Mouse (Mus musculus) kidney, postnatal 4 days (tissue): Measurements from ENCODE around the gene Wbp1.

Experiments used
- DNase-seq, 2 experiments: peaks; one replicate each; pipeline ENCODE4 v3.0.0; 2021; ENCODE audit warnings: mixed read lengths in 2 of 2

Wbp1 gene

DNA sequence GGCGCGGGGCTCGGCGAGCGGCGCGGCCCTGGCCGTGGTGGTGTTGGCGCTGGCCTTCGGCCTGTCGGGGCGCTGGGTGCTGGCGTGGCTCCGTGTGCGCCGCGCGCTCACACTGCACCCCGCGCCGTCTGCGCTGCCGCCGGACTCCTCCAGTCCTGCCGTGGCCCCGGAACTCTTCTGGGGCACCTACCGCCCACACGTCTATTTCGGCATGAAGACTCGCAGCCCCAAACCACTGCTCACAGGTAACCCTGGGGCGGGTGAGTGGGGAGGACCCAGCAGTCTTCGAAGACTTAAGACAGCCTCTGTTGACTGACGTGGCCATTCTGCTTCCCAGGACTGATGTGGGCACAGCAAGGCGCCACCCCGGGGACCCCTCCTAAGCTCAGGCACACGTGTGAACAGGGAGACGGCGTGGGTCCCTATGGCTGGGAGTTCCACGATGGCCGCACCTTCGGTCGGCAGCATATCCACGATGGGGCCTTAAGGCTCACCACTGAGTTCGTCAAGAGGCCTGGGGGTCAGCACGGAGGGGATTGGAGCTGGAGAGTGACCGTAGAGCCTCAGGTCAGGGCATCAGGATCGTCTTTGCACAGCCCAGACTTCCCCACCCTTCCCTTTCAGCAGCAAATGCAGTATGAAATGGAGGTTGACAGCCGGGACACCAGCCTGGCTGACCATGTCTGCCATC is 5.5 kb downstream of the Wbp1 start:
- no peak for DNase-seq

DNA sequence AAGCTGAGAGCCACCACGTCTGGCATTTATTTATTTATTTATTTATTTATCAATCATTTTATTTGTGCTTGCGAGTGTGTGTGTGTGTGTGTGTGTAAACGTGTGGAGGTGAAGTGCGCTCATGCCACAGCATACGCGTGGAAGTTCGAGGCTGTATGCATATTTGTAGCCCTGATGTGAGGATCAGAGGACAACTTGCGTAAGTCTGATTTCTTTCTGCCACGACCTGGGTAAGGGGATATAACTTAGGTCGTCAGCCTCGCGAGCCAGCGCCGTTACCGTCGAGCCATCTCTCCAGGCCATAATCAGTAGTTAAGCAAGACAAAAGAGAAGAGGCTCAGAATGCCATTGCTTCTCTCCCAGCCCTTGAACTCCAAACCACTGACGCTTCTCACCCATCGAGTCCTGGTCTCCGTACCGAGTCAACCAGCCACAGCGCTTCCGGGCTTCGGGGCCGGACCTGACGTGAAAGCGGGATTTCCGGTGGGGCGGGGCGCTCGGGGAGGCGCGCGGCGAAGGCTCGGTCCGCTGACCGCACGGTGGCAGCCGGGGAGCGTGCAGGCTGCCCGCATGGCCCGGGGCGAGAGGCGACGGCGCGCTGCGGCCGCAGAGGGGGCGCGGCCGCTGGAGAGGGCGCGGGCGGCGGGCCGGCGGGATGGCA is 6.2 kb downstream of the Wbp1 start, which contains the start of gene Mogs:
TSS of gene Mogs (plus strand) at position 486 of the 661 bp plus-strand sequence.
- peak; percentile 96 to 97 for DNase-seq

GRCm38 (mm10) chr6:83111510-83112136 is 9.7 kb downstream of the Wbp1 start:
- DNase-seq, result no peak

DNA sequence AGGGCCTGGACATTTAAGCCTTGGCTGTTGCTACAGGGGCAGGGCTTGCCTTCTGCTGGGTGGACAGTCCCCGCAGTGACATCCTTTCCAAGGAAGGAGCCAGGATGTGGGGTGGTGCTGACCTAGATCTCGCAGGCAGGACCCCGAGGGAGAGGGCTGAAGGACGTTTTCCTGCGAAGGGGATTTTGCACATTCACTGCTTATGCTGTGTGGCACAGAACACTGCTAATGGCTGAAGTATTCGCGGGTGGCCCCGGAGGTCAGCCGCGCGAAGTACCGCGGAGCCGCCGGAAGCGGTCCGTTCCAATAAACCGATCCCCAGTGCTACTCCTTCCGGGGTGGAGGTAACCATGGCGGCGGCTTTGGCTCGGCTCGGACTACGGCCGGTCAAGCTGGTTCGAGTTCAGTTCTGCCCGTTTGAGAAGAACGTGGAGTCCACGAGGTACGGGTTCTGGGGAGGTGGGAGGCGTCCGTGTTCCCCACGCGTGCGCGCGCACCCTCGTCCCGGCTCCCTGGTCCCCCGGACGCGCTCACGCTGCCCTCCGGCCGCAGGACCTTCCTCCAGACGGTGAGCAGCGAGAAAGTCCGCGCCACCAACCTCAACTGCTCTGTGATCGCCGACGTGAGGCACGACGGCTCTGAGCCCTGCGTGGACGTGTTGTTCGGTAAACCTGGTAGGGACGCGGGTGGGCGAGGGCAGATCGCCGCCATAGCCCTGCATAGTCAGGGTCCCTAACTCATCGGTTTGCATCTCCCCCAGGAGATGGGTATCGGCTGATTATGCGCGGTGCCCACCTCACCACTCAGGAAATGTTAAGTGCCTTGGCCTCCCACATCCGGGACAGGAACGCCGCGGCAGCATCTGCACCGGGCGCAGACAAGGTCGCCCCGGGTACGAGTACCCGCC is 12.3 kb downstream of the Wbp1 start, which contains the start of gene Mrpl53:
TSS of gene Mrpl53 (plus strand) at position 279 of the 907 bp plus-strand sequence.
- DNase-seq, result peak; percentile 88 to 91

- peak; percentile 91 to 94 for DNase-seq
These were observed 13.6 kb downstream of the Wbp1 start for GRCm38 (mm10) chr6:83107566-83108400.

DNA sequence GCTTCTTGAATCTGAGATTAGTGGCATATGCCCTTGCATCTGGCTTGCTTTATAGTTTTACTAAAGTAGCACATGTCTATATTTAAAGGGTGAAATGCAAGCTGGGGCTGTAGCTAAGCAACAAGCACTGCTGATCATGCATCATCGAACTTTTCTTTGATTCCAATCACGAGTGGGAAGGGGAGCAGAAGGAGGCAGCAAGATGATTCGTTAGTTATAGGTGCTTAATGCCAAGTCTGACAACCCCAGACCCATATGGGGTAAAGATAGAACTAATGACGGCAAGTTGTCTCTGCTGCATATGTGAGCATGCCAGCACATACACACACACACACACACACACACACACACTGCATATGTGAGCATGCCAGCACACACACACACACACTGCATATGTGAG is 17.2 kb downstream of the Wbp1 start:
- no peak for DNase-seq

DNA sequence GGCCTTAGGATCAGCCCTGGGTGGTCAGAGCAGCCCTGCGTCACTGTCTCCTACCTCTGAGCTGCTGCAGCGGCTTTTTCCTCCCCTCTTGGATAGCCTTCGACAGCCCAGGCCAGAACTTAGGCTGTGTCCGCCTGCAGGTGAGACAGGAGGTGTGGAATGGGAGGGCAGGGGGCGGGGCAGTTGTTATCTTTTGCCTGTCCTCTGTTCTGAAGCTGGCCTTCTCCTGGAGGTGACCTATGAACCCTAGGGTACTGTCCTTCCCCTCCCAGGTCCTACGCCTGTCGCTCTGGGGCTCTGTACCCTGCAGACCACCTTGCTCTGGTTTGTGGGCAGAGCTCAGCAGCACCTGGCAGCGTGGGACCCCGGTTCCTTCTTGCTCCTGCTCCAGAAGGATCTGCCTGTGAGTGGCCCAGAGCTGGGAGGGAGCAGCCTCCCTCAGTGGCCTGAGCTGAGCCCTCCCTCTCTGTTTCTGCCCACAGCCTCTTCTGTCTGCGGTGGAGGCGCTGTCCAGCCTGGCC is 18.2 kb downstream of the Wbp1 start:
- DNase-seq, result no peak

DNA sequence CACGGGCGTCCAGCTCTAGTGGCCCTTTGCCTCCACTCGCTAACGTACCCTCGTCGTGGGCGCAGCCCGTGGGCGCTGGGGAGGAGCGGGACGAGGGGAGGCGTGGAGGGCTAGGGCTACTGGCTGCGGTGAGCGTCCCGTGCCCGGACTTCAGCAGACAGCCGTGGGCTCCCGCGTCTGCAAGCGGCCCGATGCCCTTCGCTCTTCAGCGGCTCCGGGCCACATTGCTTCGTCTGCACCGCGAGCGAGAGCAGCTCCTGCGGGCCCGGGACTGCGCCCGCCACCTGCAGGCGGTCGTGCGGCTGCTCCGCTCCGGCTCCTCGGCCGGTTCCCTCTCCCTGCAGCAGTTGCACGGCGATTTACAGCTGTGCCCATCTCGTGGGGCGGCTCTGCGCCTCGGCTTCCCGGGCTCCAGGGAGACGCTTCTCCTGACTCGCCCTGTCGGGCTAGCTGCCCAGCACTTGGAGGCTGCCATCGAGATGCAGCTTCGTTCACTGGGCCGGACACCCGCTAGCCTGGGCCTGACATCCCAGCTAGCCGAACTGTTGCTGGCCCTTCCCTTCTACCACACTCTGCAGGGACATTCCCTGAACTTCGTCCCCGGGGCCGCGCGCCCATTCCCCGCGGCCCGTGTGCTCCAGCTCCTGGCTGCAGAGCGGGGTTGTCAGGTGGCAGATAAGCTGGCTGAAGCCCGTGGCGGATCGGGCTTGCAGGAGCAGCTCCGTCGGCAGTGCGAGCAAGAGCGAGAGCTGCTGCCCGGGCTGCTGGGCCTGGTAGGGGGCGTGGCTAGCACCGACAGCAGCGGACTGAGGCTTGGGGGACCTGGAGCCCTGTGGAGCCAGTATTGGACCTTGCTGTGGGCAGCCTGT is 19.4 kb downstream of the Wbp1 start:
- DNase-seq, result peak; percentile 79 to 87

- DNase-seq, result peak; percentile 90 to 95
These were observed 20.1 kb downstream of the Wbp1 start, which contains the start of the genes Ccdc142 and Gm42688 for GRCm38 (mm10) chr6:83101316-83101687. Gene Ccdc142, plus strand, starts transcription at chr6:83101601. Gene Gm42688, plus strand, starts transcription at chr6:83101617.

GRCm38 (mm10) chr6:83098411-83098810 is 22.9 kb downstream of the Wbp1 start:
- DNase-seq, result peak in 1 of 2 experiments; percentile 37

GRCm38 (mm10) chr6:83095968-83096367 is 25.4 kb downstream of the Wbp1 start:
- no peak for DNase-seq

DNA sequence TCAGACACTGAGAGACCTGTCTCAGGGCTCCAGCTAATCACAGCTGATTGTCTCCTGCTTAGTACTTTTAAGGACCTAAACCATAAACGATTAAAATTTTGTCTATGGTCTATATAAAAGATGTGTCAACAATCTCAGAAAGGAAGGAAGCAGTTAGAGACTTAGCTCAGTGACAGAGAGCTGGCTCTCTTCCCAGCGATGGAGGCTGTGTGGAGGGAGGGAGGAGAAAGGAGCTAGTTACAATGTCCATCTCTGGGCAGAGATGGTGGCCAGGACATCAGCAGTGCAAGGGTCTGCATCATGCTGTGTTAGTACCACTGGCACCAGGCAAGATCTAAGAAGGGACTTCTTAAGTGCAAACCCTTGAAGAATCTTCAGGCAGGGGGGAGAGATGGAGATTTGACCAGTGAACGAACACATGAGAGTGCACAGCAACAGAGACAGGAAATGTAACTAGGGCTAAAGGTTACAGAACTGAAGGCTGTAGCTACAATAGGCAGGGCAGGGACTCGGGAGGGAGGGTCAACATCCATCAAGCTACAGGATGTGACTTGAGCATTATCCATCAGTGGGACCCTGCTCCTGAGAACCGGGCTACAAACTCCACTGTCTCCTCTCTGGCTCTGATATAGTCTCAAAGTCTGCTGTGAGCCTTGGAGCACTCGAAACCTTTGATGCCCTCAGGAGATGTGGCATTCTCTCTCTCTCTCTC is 28.8 kb downstream of the Wbp1 start:
- DNase-seq, result peak; percentile 71 to 75

GRCm38 (mm10) chr6:83087926-83088260 is 33.5 kb downstream of the Wbp1 start:
- DNase-seq, result no peak

DNA sequence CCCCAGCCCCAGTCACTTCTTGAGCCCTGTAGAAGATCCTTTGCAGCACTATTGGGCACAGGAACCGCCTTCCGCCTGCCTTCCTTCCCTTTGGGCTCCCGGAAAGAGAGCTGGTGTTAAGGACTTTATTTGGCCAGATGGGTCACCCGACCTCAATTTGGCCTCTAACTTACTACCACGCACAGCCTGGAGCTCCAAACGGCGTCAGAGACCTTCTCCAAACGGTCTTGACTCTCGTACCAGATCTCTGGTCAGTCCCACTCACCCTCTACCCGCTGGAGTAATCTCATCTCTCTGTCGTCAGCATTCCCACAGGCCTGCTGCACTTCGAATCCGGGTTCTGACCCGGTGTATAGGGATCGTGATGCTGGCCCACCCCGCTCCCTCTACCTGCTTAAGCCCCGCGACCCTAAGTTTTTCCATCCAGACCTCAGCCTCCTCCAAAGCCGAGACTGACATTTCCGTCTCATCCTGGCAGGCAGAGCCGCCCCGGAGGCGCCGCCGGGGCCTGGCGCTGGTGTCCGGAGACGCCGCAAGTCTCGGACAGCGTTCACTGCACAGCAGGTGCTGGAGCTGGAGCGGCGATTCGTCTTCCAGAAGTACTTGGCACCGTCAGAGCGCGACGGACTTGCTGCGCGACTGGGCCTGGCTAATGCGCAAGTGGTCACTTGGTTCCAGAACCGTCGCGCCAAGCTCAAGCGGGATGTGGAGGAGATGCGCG is 34.0 kb downstream of the Wbp1 start:
- DNase-seq, result peak; percentile 44 to 64

DNA sequence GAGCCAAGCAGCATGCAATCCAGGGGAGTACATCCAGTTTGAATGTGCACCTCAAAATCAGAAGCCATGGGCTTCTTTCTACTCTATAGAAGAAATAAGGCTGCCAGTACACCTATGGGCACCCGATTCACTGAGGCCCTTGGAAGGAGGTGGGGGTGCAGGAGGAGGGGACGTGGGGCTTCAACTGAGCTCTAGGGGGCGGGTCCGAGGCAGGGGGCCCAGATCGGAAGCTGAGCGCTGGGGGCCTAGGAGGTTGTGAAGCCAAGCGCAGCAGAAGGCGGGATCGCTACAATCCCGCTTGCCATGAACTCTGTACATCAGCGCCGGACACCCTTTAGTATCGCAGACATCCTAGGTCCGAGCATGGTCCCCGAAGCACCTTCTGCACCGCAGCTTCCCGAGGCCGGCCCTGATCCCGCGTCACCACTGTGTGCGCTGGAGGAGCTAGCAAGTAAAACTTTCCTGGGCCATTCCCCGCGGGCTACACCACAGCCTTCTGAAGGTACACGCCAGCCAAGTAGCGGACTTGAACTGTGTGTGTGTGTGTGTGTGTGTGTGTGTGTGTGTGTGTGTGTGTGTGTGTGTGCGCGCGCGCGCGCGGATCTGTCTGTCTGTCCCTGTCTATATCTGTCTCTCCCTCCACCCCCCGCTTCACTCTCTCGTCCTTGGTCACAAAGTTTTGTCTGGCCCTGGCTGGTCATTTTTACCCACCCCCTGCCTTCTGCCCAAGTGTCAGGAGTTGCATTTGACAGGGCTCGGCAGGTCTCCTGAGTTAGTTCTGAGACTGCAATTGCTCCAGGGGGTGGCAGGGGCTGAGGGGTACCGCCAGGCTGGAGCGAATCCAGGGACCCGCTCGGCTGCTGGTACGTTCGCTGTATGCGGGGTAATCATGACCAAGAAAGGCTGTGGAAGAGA is 35.0 kb downstream of the Wbp1 start, which contains the start of gene Lbx2:
TSS of gene Lbx2 (plus strand) at position 247 of the 915 bp plus-strand sequence.
- peak; percentile 34 to 49 for DNase-seq

GRCm38 (mm10) chr6:83084477-83084876 is 36.9 kb downstream of the Wbp1 start:
- DNase-seq, result peak; percentile 18 to 26

DNA sequence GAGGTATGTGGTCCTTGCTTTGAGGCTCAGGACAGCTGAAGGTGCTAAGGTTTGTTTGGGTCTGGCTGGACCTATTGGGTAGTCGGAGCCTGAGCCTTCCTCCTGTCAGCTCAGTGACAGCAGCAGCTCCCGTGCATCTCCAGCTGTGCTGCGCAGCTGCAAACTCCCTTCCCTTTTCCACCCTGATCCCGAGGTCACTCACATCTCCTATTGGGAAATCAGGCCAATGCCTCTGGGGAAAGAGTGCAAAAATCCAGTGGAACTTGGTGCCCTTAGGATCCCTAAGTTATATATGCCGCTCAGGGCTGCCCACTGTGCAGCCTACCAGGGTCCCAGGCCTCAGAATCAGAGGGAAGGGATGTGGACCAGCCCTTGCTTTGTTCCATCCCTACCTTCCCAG is 37.9 kb downstream of the Wbp1 start:
- no peak for DNase-seq

DNA sequence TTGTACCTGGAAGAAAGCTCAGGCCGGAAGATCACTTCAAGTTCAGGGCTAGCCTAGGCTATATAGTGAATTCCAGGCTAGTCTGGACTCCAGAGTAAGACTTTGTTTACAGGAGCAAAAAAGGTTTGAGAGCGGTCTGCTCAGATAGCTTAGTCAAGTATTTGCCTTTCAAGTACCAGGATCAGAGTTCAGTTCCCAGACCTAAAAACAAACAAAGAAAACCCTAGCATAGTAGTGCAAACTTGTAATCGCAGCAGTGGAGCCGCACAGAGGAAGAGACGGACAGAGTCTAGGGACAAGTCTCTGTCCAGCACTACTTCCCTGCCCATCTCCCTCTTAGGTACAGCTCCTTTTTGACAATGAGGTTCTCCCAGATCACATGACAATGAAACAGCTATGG is 41.1 kb downstream of the Wbp1 start:
- DNase-seq, result no peak
